Mouse (Mus musculus) urinary bladder, postnatal 4 days (tissue): ENCODE measurements around the gene 4921517D22Rik.
"Not testable (repeated sequence)": the region's sequence is repeated elsewhere in the genome, so short reads cannot be mapped to it uniquely, and the experiment has no call there.

Source experiments
- DNase-seq, 2 experiments: peaks; one replicate each; pipeline ENCODE4 v3.0.0; 2021 to 2022; ENCODE audit warnings: low spot score in 2 of 2

Gene 4921517D22Rik

DNA sequence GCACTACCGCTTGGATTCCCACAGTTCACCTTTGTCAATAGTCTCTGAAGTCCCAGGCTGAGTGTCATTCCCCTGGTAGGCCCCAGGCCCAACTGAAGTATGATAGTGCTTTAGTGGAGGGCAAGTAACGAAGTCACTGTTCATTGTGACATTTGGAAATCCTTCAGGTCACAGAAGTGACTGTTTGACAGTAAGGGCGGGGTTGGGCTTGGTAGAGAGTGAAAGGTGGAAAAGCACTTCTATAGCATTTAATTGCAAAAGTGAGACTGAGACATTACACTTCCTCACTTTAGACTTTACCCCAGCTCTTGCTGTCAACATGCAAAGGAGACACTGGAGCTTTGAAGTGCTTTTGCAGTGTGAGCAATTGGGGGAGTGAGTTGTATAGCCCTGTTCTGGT is at the start of gene 4921517D22Rik:
Gene 4921517D22Rik (minus strand): TSS at position 101 of the 400 bp plus-strand sequence.
- no peak for DNase-seq

DNA sequence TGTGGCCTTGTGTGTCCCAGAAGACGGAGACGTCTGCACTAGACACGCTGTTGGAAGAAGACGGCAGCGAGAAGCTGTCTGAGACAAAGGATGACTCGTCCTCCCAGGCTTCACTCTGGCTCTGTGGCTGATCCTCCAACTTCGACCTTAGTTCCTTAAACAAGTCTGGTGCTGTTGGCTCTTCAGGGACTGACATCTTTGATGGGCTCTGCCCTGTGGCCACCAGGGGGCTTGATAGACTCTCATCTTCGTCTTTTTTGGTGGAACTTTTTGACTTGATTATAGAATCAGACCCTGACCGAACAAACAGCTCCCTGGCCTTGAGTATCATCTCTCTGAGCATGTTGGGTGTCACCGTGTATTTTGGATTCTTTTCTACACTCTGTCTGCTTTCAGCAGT is 47.8 kb upstream of the 4921517D22Rik start:
- DNase-seq = no peak

DNA sequence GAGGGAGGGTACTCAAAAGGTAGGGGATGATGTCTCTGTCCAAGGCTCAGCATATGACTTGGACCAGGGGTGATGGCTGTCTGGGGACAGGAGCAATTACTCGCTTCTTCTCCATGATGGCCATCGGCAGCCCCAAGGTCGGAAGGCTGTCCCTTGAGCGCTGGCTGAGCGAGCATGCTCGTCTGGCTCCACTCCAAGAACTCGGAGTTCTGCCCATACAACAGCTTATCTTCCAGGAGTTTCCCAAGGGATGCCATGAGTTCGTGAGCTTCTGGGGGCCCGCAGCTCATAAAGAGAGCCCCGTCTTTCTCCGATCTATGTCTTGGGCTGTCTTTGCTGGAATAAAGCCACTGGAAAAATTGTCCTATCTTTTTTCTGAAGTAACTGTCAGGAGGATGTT is 47.2 kb upstream of the 4921517D22Rik start:
- DNase-seq = no peak

DNA sequence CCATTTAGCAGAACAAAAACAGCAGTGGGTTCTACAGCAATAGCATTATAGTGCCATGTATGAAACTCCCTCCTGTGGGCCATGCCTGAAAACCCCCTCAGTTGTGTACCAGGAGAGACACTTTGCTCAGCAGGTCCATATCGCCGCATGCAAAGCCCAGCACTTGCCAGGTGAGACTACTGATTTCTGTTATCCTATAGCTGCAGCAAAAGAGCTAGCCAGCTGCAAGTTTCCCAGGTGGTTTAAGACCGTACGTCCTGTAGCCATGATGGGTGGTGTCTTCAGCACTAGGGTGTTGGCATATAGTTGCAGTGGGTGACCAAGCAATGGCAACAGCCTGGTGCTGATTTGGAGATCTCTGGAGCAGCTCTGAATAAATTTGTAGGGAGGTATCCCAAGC is 45.5 kb upstream of the 4921517D22Rik start:
- no peak for DNase-seq

DNA sequence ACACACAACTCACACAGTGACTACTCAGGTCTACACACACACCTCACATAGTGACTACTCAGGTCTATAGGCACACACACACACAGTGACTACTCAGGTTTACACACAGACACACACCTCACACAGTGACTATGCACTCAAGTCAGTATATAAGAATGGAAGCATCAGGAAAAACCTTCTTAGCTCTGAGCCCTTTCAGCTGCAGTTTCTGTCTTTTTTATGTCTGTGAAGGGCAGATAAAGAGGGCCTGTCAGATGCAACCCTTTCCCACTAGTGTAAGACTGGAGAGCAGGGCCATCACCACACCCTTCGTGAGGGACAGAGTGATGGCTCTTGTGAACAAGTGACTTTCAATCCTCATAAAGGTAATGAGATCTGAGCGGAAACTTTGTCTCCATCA is 44.5 kb upstream of the 4921517D22Rik start:
- DNase-seq = no peak

DNA sequence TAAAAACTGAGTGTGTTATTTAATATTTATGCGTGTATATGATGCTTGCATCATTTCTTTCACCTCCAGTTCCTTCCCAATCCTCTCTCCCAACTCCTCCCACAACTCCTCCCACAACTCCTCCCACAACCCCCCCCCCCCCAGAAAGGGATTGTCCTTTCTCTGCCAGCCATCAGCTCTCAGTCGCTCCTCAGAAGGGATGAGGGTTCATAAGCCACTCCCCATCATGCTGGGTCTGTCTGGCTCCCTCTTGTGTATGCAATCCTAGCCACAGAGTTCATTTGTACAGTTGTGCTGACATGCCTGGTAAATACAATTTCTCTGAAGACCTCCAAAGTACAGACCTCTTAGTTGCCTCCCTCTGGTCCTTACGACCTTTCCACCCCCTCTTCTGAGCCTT is 41.3 kb upstream of the 4921517D22Rik start:
- DNase-seq = no peak

DNA sequence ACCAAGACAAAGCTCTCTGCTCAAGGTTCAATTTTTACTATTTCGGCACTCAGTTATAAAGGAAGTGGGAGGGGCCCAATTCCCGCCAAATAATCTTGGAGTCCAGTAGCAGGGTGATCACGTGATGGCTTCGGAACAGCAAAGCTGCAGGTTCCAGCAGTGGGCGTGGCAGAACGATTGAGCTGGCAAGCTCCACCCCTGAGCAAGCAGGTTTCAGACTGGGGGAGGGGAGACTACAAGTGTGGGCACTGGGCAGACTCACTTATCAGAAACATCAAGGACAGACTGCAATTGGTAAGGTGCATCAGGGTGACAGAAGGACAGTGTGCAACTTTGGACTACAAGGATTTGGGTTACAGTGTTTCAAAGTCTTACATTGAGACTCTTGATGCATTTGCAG is 40.4 kb upstream of the 4921517D22Rik start:
- not testable (repeated sequence) for DNase-seq

DNA sequence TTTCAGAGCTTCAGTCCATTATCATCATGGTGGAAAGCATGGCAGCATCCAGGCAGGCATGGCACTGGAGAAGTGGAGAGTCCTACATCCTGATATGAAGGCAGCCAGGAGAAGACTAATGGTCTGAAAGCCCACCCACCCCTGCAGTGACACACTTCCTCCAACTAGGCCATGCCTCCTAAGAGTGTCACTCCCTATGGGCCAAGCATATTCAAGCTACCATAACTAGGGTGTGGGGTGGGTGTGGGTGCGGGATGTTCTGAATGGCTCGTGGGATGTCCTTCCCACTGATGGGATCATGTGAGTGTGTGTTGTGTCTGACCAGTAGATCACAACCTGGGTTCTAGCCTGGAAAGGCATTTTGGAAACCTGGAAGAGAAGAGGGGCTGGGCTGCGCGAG is 40.0 kb upstream of the 4921517D22Rik start:
- DNase-seq = no peak

DNA sequence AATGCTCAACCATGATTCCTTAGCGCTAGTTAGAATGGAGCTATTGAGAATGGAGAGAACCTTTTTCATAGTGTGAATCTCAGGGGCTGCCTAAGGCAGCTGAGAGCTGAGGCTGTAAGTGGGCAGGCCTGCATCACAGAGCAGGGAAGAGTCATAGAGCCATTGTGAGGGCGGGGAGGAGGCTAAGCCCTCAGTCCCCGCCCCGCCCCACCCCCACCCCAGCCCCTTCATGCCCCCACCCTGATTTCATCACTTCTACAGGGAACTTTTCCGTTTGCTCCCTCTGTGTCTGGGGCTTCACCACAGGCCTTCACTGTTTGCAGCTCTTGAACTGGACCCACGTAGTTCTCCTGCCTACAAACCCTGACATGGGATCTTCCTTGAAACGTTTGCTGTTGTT is 37.7 kb upstream of the 4921517D22Rik start, which contains the start of gene Spata31d1d:
Gene Spata31d1d (minus strand): TSS at position 101 of the 400 bp plus-strand sequence.
- DNase-seq = no peak

DNA sequence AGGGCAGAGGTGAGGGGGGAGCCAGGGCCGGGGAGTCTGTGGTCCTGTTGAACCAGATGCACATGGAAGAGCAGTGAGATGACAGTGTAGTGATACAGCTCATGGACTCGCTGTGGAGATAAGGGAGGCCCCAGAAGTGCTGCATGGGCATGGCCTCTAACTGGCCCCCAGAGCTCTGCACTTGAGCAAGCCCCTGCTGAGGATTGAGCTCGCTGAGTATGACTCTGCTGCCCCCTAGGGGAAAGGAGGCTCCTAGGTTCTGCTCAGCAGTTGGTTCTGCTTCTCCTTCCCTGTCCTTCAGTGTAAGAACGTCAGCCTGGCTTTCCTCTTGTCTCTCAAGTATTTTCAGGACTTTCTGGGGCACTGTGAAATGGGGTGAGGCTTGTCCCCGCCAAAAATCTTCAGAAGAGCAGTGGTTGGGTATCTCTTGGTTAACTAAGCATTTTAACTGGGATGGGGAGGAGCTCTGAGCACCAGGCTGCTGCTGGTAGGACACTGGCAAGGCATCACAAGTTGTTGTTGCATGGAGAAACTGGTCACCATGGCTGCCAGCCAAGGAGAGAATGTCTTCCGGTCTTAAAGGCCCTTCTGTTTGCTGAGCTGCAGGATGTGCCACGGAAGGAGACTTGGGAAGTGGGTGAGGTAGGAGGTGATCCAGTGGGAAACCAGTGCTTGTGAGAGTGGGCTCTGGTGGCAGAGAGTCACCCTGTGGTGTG is 34.6 kb upstream of the 4921517D22Rik start:
- peak; percentile 59 to 75 for DNase-seq

DNA sequence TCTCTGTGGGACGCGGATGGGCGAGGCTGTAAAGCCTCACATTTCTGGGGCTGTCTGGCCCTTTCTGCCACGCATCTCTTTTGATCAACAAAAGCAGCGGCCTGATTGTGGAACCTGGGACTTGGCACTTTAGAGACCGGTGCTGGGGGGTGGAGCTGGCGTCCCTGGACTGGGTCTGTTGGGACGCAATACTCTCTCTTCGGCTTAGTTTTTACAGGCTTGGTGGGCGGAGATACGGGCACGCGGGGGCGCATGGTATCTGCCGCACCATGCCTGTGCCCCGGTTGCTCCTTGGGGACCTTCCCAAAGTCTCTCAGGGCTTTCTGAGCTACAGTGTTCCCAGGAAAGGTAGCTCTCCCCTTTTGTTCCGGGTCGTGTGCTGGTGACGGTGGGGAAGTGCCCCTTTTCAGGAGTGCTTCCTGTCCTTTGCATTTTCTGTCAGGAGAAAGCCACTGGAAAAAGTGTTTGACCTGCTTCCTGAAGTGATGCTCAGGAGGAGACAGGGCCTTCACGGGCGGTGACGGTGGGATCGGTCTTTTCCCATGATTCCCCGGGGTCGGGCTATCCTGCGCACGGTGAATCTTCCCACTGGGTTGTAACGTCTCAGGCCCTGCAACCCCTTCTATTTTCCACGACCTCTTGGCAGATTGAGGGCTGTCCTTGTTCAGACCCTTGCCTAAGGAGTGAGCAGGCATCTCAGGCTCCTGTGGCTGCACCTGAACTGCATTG is 32.4 kb upstream of the 4921517D22Rik start:
- no peak for DNase-seq

DNA sequence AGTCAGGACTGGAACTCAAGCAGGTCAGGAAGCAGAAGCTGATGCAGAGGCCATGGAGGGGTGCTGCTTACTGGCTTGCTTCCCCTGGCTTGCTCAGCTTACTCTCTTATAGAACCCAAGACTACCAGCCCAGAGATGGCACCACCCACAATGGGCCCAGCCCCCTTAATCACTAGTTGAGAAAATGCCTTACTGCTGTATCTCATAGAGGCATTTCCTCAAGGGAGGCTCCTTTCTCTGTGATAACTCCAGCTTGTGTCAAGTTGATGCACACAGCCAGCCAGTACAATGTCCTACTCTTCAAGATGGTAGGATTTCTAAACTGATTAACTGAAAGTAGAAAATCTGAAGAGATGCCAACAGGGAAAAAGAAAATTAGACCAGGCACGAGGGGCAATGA is 28.2 kb upstream of the 4921517D22Rik start:
- not testable (repeated sequence) for DNase-seq

DNA sequence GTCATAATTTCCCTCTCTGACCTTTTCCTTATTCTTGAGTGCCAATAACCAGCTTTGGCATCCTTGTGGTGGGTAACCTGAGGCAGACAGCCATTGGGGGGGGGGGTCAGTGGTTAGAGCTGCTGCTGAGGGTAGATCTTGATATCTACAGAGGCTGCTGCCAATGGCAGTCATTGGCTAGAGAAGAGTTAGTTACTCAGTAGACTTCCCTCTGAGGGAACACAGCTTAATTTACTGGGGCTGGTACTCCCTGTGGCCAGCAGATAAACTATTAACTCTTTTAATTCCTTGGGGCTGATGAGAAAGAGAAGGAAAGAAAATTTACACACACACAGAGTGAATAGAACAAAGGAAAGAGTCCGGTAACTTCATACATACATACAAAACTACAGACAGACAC is 25.6 kb upstream of the 4921517D22Rik start:
- no peak for DNase-seq

DNA sequence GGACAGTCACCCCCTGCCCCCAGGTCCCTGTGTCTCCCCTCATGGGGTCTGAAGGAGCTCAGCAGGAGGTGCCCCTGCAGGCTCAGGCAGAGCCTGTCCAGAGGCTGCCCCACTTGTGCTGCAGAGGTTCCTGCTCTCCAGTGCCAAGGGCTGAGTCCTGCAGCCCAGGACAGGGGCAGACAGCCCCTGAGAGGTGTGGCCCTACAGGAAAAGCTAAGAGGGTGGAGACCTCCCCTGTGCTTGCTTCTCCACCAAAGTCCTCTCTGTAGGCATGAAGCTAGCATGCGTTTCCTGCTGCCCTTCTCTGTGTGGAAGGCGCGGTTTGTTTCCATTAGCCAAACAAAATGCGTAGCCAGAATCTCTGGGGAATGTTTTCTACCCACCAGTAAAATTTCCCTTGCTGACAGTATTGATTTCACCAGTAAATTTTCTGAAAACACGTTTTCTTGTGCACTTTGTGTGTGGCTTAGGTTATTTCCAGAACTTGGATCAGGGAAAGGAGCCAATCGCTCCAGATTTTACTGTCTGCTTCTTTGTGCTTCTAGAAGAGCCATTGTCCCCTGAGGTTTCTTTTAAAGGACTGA is 25.0 kb upstream of the 4921517D22Rik start:
- DNase-seq = not testable (repeated sequence)

DNA sequence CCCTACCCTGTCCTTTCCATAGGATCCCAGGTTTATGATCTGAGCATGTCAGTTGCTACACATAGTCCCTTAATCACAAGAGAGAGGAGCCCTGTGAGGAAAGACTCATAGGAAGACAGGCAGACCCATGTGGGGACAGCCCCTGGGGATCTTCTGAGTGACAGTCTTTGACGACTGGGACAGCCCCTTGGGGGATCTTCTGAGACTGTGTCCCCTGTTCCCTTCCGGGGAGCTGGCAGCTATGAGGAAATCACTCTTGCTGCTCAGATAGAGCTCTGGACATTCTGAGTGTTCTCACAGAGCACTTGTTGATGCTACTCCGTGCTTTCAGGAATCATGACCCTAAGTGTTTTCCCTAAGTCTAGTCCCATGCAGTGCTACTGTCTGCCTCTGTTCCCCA is 19.8 kb upstream of the 4921517D22Rik start:
- no peak for DNase-seq

DNA sequence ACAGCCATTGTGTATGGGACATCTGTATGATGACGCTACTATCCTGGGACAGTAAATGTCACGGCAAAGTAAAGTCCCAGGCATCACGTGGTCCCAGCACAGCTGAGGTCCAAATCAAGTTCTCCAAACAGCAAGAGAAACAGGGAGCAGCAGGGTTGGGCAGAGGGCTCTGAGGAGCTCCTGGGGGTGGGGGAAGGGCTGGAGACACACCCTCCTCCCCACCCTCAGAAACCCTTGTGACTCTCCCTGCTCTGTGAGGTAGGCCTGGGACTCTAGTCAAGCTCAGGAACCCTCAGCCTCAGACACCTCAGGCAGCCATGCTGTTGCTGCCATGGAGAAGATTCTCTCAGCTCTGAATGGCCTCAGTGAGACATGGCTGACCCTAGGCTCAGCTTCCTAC is 18.1 kb upstream of the 4921517D22Rik start, which contains the start of gene Spata31d1b:
Gene Spata31d1b (plus strand): TSS at position 301 of the 400 bp plus-strand sequence.
- not testable (repeated sequence) for DNase-seq

DNA sequence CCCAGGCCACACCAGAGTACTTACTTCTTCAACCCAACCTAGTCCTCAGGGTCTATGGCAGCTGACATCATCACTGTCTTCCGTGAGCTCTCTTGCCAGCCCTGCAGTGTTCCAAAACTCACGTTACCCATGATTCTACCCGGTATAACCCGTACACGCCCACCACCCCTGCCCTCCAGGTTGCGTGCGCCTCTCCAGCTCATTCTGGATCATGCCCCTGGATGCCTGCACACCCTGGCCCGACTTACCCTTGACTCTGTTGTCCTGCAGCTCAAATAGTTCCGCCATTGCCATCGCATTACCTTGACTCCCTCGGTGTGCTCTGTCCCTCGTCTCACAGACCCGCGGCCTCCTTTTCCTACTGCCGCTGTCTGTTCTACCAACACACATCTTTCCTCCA is 16.3 kb upstream of the 4921517D22Rik start, which contains the start of gene Spata31d1a:
Gene Spata31d1a (minus strand): TSS at position 101 of the 400 bp plus-strand sequence.
- DNase-seq = no peak

DNA sequence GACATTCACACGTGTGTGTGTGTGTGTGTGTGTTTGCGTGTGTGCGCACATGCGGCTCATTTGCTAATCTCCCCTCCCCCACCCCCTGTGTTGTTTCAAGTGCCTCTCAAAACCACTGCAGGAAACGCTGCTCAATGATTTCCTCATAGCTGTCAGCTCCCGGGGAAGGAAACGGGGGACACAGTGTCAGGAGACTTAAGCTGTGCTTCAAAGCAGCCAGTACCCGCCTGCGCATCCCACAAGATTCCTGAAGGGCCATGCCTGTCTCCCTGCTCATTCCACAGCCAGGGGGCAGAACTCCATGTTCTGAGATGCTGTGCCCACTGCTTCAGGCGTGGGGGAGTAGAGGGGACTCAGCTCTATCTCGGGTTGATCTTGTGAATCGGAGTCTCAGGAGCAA is 10.7 kb upstream of the 4921517D22Rik start:
- no peak for DNase-seq

DNA sequence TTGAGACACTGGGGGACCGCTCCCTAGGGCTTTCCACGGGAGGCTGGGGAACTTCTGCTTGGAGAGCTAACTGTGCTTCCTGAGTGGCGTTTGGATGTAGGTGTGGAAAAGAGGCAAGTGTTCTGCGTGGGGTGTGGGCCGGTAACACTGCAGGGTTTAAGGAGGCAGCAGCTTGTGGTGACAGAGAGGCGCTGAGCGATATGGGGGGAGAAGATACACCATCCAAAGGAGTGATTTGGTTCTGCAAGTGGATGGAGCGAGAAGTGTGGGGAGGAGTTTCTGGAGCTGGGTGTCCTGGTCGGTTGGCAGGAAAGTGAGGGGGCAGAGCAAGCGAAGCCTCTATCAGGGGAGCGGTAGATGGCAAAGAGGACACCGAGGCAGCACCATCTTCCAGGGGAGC is 9.6 kb upstream of the 4921517D22Rik start:
- no peak for DNase-seq

DNA sequence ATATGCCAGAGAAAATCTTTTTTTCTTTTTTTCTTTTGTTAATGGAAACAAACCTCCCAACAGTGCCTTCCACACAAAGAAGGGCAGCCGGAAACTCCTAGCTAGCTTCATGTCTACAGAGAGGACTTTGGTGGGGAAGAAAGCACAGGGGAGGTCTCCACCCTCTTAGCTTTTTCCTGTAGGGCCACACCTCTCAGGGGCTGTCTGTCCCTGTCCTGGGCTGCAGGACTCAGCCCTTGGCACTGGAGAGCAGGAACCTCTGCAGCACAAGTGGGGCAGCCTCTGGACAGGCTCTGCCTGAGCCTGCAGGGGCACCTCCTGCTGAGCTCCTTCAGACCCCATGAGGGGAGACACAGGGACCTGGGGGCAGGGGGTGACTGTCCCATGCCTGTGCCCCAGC is 6.2 kb upstream of the 4921517D22Rik start:
- not testable (repeated sequence) for DNase-seq

DNA sequence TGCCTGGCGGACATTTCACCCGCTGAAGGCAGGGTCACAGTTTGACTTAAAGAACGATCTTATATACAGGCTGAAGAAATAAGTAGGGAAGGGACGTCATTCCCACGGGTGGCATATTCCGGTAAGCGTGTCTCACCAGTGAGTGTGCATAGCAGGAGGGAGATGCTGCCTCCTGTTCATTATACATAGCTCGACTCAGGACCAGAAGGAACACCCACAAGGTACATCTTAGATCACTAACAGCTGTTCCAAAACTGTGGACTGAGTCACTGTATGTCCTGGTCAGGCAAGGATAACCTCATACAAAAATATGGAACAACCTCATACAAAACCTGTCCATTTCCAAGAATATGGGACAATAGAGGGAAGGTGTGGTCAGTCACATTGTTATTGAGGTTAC is 5.2 kb upstream of the 4921517D22Rik start:
- DNase-seq = no peak

DNA sequence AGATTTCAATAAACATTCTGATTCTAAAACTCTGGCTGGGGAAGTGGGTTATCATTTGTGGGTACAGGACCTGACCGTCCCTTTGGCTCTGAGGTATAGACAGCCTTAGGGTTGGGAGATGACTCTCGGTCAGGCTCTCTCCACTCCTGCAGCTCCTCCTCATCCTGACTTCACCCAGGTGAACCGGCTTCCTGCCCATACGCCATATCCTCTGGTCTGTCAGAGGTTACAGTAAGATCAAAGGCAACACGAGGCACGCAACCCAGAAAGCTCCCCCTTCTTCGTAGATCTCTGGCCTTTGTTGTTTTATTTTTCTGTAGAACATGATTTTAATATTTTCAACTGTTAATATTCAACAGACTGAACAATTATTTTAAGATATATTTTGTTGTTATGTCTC is 1.9 kb upstream of the 4921517D22Rik start:
- no peak for DNase-seq

DNA sequence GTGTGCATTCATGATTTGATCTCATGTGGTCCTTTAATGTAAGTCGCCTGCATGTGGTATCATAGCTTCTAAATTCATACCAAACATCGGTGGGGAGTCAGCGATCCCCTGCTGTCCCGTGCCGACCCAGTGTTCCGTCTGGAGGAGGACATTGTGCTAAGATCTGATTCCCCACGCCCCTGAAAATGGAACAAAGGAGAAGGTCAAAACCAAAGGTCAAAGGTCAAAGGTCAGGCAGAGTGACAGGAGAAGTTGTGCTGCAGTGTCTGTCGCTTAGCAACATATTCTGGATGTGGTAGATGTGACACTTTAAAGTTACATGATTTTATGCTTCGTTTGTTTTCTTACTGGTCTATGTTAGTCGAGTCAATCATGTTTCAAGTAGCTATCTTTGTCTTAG is 2.4 kb downstream of the 4921517D22Rik start:
- no peak for DNase-seq
